Mouse (Mus musculus): ENCODE results near the gene Zic4.

Gene Zic4

GRCm38 (mm10) chr9:91361856-91362601 is at the start of gene Zic4:
Gene Zic4, plus strand, starts transcription at chr9:91362413.
- DNase-seq (ENCODE audit: low read depth, low spot score) = no peak

DNA sequence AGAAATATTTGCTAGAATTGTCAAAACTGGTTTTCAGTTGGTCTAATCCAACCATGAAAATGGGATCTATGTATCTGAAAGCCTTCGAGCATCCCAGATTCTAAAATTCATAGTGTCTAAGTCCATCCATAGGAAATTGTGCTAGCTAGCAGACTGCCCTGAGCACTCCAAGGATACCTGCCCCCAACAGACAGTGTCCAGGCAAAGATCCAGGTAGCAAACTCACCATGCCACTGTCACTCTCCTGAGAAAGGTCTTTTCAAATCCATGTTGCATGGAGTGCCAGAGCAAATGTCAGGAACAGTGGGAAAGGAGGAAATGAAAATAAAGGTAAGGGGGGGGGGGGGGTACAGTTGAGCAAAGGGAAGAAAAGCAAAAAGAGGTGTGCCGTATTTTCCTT is 14.6 kb upstream of the Zic4 start:
- DNase-seq (ENCODE audit: low read depth, low spot score) = no peak

- no peak for DNase-seq (ENCODE audit: low read depth, low spot score)
Measured at GRCm38 (mm10) chr9:91348746-91349145, 13.5 kb upstream of the Zic4 start.

GRCm38 (mm10) chr9:91350211-91350791 is 11.9 kb upstream of the Zic4 start:
- no peak for DNase-seq (ENCODE audit: low read depth, low spot score)

DNA sequence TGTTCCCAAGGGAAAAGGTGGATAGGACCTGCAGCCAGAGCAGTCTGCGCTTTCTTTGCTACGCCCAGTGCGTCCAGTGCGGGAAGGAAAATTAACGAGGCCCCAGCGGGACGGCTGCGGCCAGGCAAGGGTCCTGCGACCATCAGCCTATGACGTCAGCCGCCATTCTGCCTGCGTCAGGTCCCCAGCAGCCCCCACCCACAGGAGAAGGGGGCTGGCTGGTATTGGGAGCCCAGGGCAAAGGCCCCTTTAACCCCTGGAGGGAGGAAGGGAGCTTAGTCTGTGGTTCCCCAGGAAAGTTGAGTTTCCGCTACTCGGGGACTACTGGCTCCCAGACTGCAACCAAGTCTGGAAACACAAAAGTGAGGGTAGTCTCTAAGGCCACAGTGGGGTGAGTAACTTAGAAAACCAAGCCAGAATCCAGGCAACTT is 11.3 kb upstream of the Zic4 start:
- no peak for DNase-seq (ENCODE audit: low read depth, low spot score)

DNA sequence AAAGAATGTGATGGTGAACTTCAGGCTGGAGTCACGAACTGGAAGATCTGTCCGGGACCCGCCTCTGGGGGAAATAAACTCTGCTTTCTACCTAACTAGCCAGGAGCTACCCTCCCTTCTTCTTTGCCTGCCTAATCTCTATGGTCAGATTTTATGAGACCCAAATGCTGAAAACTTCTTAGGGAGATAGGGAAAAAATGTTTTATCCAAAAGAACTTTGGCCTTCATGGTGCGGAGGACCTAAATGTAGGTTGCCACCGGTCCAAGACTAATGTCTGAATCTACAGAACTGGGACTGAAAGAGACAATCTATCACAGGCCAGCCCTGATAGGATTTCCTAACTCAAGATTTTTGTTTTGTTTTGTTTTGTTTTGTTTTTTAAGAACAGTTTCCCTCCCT is 10.9 kb upstream of the Zic4 start:
- DNase-seq (ENCODE audit: low read depth, low spot score) = no peak

- DNase-seq (ENCODE audit: low read depth, low spot score) = no peak
Measured at GRCm38 (mm10) chr9:91351961-91352411, 10.2 kb upstream of the Zic4 start.

GRCm38 (mm10) chr9:91352786-91353185 is 9.4 kb upstream of the Zic4 start:
- DNase-seq (ENCODE audit: low read depth, low spot score) = no peak

DNA sequence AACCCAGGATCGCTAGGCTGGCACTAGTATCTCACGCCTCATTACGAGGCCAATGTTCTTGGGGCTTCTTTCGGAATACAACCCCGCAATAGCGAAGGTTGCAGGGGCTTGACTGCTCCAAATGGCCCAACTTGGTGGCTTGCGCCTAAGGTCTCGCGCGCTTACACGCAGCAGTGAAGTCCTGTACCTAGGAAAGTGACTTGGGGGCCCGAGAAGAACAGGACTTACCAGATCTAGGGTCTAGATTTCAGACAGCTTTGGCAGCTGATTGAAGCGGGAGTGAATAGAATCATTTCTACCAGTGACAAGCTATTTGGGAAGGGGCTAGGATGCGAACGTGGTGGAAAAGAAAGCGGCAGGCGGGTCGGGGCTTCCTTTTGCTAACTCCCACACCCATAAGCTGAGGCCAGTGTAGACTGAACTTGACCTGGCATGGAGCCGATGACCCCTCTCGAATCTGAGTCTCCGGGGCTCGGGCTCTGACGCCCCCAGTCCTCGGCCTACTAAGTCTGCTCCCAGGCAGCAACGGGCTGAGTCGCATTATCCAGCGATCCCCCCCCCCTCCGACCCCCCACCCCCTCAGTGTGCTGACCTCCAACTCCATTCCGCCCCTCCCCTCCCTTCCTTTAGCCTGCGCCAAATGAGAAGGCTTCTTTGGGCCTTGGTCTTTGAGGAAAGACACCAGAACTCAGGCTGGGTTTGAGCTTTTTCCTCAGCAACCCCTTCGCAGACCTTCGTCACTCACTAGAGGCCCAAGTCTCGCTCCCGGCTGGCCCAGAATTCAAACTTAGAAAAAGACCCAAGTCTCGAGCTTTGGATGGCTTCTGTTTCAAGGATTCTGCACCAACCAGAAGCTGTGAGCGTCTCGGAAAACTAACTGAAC is 8.4 kb upstream of the Zic4 start:
- DNase-seq (ENCODE audit: low read depth, low spot score) = no peak

DNA sequence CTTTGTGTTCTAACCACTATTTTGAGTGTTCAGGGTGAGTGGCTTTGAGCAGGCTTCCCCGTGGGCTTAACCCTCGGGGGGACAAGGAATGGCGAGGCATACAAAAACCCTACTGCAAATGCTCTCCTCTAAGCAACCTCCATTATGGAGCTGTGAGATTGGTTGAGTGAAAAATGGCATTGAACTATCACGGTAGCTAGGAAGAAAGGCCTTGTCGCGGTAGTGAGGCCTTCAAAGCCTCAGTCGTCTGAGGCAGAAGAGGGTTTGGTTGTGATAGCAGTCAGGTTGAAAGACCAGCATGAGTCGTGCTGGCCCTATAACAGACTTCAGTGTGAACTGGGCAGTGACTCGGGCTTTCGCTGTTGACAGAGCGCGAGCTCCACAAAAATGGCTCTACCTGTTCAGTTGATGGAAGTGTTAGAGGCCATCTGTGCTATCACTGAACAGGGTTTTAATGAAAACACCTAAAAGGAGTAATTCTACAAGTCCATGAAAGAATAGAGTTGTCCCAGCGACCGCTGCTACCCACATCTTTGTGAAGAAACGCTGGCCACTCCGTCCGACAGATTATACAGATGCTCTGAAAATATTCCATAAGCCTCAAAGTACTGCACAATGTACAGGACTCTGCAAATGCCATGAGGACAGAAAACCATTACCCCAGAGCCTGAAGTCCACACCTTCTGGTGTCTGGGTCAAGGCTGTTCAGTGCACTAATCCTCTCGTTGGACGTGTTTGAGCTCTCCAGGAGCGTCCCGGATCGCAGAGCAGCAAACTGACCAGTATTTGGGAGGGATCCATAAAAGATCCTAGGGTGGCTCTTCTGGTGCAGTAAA is 7.6 kb upstream of the Zic4 start:
- DNase-seq (ENCODE audit: low read depth, low spot score) = no peak

DNA sequence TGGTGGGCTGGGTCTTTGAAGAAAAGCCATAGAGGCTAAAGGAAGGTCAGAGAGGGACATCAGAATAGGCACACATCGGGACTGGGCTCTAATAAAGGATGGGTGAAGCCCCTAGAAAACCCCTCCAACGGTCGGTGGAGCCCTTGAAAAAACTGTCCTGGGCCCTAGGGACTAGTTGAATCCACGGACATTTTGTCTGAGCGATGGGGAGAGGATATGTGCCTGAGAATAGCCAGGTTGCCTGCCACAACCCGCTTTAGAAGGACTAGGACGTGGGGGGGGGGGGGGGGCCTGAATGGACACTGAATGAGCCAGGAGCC is 7.0 kb upstream of the Zic4 start:
- DNase-seq (ENCODE audit: low read depth, low spot score) = no peak

- DNase-seq (ENCODE audit: low read depth, low spot score) = no peak
Measured at GRCm38 (mm10) chr9:91355629-91356352, 6.4 kb upstream of the Zic4 start.

DNA sequence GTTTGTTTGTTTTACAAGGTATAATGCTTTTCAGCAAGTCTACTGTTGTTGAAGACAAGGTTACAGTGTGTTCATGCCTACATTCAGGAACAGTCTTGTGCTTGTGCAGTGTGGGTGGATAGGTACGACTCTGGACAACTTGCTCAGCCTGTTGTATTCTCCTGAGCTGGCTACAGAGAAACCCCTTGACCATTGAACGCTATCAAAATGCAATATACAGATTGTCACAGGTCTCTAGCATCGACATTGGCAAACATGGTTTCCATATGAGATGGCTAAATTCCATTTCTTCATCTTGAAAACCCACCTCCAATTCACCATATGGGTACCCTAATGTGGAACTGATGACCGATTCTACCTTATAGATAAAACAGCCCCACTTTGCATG is 5.9 kb upstream of the Zic4 start:
- DNase-seq (ENCODE audit: low read depth, low spot score) = no peak

DNA sequence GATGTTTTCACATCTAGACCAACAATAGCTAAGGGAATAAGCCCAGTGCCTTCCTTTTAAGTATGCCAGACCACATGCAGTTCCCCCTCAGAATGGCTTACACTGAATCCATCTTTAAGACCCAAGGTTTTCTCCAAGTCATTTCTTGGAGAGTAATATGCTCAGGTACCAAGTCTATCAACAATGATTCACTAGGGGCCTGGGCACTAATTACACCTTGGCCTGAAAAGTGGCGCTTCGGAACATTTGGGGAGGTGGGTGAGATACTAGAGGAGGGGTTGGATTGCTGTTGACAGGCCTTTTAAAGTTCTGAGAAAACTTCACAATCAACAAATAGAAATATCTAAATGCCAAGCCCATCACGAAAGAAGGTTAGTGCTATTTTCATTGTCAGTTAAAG is 4.9 kb upstream of the Zic4 start:
- no peak for DNase-seq (ENCODE audit: low read depth, low spot score)

DNA sequence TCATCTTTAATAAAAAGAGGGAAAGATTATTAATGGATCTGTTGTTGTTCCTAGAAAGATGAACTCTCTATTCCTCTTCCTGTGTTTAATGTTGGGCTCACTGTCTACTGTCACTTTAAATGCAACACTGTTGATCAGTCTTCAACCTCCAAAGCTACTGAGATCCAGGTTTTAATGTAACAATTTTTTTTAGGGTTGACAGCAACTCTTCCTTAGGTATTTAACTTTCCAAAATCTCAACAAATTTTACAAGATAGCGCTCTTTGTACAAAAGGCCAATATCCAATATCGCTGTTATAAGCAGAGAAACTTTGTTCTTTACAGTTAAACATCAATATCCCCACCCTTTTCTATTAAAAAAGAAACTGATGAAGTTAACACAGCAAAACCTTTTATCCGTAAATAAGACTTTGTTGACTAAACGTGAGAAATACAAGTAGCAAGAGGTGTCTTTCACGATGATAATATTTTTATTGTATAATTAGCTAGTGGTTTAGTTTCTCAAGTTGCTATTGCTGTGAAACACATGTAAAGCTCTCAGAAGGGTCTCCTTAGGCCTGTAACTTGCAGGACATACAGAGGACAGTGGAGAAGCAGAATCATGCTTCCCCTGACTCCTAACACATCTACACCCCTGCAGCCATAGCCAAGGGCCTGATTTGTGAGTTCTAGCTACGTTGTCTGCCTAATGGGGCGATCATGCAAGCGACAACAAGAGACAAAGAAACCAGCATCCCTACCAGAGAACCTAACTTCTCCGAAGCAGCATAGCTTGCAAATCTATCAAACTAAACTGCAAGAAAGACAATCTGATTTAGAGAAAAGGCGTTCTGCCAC is 3.1 kb upstream of the Zic4 start:
- no peak for DNase-seq (ENCODE audit: low read depth, low spot score)

DNA sequence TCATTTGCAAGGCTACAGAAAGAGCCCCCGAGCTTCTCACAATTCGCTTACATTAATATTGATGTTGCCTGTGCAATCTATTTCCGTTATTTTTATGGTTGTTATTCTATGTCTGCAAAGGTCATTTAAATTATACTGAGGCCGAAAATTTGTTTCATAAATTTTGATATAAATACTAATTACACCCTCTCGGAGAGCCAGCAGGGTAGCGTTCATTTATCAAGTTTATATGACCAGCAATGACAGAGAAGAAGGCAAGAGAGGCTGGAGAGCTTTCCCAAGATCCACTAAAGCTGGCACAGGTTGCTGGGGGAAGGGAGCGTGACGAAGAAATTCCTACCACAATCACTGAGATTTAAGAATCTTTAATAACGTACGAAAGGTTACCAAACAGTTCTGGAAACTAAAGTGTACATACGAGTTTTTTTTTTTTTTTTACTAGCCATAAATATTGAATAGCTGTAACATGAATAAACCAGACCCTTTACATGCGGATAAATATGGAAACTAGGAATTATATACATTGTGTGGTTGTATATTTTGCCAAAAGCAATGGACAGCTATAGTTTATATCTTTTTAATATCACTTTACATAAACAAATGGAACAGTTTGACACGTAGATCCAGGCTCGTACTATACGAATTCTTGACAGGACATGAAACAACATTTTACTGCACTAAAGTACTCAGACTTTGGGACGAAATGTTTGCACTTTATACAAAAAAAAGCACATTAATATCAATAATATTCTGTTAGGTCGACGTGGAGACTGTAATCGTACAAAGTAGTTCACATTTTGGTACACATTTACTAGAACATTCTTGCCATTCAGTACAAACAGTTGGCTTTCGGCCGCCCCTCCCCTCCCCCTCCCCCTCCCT is 1.8 kb upstream of the Zic4 start:
- no peak for DNase-seq (ENCODE audit: low read depth, low spot score)

DNA sequence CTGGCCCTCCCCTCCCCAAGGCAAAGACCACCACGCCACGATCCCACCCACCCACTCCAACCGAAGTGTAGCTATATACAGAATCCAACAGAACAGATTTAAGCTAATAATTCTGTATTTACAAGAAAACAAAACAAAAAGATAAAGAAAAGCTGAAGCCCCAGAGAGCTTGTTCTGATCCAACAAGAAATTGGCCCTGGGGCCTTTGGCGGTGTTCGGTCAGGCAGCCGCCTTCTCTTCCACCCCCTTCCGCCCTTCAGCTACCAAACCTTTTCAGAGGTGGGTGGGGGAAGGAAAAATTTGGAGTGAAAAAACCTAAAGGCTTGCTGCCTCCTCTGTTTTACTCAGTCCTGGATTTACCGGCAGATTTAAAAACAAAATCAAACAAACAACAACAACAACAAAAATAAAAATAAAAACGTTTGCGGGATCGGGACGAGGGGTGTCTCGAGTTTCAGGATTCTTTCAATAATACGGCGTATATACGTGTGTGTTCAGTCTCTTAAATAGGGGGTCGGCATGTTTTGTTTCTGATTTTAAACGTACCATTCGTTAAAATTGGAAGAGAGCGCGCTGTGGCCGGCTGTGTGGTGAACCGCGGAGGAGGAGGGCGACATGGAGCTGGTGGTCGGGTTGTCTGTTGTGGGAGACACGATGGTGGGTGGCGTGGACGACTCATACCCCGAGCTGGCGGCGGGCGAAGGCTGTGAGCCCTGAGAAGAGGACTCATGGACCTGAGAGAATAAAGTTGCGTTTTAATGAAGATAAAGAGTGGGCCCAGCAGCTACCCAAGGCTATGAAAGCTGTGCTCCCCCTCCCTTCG is 969 bp upstream of the Zic4 start:
- no peak for DNase-seq (ENCODE audit: low read depth, low spot score)

DNA sequence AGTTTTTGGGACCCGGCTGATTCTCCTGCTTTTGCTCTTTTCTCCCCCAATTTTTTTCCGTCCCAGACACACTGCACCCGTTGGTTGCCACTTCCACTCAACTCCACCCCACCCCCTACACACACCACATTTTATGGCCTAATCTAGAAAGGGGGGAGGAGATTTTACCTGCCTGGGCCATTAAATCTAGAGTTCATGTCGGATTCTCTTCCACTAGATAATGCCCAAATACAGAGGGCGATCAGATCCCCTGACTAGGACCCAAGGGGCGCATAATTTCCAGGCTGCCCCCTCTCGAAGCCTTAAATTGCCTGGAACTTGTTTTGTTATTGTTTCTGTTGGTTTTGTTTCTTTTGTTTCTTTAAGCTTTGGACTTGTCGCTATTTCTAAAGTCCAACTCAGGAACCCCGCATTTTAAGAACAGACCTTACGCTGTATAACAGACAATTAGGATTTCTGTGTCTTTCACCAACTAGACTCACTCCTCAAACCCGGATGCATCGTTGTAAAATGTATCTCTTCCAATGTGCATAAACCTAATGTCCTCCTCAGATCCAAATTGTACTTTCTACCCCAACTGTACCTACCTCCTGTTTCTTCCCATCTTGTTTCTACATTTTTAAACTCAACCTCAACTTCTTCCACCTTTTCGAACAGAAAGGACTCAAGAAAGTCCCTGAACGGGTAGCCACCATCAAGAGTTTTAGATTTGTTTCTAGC is 958 bp downstream of the Zic4 start:
- DNase-seq (ENCODE audit: low read depth, low spot score) = no peak
